Mouse (Mus musculus): ENCODE data around the gene Cfap69.
A peak's percentile ranks its signal among the peaks of the same experiment; 100 is the strongest.
"Not testable (repeated sequence)": the region's sequence is repeated elsewhere in the genome, so short reads cannot be mapped to it uniquely, and the experiment has no call there.

Gene Cfap69

DNA sequence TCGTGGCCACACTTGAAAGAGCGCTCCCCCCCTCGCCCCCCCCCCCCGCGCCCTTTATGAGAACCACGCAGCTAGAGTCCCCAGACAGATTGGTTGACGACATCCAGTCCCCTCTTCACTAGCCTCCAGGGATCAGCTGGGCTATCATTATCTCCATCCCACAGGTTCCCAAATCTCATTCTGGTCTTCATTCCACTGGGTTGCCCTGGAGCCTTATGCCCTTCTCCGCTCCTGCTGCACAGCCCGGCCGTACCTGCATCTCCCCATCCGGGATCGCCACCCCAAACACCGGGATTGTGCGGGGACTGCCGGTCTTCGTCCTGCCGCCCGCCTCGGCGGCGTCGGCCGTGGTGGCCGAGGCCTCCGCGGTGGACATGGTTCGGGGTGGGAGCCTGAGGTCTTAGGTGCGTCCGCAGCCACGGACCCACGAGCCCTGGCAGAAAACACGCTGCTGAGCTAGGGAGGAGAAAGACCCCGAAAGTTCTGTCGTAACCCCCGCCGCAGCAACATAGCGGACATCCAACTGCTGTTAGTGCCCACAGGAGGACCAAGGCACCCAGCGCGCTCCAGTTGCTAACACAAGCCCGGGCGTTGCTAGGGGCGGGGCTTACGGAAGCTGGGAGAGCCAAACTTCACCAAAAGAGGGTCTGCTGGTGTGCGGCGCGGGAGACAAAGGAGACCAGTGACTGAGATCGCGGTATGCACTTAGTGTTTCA lies at the start of gene Cfap69:
Gene Cfap69, minus strand, starts transcription at position 585 of the 716 bp plus-strand sequence.
- peak in 1 of 2 experiments; percentile 8 for DNase-seq

DNA sequence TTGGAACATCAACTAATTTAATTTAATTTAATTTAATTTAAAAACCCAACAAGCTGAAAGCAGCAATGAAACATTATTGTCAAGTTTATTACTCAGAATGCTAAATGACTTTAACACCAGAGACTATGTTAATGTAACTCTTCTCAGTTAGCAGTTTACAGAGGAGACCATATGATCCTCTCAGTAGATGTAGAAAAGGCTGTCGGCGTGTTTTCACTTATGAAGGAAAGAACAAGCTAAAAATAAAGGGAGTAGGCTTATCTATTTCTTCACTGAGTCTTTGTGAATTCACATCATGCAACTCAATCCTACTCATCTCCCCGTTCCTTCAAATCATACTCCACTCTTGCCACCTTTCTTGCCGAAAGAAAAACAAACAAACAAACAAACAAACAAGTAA lies 47.0 kb upstream of the Cfap69 start:
- no peak for DNase-seq

DNA sequence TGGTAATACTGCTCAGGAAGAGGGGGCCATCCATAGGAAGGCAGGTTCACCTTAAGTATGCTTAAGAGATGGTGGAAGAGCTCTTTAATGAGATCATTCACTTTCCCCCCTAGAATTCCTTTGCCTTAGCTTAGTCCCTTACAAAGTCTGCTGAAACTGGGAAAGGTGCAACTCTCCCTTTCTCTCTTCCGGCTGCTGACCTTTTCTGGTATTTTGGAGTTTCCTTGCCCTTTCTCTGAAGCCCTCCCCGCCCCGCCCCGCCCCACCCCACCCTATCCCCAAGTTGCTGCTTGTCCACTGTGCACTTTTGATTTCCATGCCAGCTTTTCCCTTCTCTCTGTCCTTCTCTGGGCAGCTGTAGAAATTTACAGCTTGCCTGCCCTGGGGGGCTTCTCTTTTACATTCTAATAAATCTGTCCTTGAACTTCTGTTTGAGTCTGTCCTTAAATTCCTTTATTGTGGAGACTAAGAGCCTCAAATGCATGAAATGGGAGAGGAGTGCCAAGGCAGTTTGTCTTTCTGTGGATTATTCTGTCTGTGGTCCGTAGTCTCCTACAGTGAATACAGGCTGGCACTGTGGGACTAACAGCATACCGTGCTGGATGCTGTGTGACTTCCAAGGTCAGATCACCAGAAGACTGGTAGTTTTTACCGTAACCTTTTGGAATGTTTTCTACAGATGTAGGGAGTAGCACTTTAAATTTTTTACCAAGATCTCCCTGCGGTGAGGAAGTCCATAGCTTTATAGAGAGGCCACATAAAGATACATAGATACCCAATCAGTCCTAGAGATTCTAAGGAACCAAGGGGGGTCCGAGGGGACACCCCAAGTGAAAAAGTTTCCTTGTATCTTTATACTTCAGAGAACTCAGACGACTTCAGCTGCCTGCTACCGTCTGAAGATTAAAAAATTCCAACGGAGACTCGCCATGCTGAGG lies 43.6 kb upstream of the Cfap69 start:
- DNase-seq = no peak

DNA sequence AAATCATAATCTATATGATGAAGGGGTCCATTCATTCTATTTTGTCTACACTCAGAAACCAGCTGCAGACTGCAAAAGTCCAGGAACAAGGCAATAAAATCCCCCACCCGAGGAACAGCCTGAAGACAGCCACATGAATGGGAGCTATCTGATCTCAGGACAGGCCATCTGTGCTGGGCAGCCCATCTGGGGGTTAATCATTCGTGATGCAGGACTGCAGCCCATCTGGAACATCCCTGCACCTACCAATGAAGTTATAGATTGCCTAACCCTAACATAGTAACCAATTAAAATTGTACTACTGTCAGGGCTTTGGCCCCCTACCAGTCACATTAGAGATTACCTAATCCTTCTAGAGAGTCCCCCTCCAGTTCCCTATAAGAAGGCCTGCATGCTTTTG lies 41.0 kb upstream of the Cfap69 start:
- DNase-seq = no peak

DNA sequence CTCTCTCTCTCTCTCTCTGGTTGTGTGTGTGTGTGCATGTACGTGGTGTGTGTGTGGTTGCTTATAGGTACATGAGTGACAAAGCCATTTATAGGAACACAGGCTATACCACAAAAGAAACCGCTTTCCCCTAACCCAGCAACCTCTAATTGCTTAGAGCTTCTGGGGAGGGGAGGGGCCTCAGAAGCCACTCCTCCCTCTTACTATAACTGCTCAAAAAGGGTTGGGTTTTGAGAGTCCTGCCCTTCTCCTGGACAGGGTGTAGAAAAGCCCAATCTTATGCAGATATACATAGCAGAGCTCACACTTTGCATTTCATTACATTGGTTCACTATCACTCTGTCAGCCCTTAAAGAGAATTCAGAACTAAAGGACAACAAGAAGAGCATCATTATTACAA lies 36.3 kb upstream of the Cfap69 start:
- DNase-seq = no peak

DNA sequence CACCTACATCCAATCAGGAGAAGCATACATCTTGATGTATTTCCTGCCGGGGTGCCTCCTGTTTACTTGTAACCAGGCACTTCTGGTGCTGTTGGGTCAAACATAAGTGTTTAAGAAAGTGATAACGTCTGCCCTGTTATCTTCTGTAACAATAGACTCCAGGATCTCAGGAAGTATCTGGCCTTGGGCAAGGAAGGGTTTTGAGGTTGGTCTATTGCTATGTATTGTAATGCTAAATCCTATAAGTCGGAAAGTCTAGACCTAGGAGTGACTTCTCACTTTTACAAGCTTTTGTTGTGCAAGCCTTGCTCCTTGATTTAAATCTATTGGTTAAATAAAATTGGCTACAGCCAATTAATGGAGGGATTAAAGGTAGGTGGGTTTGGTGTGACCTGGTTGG lies 34.8 kb upstream of the Cfap69 start:
- no peak for DNase-seq

DNA sequence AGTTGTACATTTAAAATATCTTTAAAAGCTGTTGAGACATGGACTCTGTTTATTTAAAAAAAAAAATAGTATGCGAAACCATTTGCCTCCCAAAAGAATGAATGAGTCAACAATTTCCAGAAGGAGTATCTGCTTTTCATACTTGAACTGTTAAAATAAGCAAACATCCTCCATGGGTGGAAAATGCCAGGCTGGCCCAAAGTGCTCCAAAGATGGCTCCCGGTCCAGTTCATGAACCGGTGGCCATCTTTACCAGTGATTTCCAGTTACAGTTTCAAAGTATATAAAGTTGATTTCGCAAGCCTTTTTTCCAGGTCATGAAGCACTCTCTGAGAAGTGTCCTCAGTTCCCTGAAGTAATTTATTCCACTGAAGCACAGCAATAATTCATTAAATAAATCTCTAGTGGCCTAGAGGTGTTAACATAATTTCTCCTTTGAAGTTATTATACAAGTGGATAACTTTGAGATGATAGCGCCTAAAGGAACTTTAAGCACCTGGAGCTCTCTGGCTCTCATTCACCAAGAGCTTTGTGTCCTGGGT lies 31.4 kb upstream of the Cfap69 start:
- no peak for DNase-seq

DNA sequence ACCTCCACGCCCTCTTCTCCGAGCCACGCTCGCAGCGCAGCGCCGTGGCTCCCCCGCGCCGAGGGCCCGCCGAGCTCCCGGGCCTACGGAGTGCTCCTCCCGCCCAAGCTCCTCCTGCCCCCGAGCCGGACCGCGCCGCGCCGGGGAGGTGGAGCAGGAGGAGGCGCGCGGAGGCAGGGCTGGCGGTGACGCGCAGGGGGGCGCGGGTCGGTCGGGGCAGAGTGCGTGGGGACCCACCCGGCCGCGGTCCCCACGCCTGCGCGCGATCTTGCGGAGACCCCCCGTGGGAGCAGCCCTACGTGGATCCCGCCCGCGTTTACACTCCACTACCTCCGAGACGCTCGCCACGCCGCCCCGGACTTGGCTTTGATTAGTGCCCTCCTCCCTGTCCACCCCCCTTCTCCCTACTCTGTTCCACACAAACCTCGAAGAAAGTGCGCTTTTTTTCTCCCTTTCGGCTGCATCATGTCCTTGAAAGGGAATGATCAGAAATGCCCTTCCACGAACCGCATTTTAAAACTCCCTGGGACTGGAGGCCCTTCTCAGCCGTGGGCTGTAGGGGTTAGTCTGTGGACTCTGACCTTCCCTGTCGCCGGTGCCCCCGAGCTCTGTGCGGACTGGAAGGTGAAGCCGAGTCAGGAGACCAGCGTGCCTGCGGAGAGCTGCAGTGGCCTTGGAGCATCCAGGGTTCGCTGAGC lies 30.1 kb upstream of the Cfap69 start, which contains the start of gene Steap2:
Gene Steap2, minus strand, starts transcription at position 623 of the 698 bp plus-strand sequence.
- no peak for DNase-seq

DNA sequence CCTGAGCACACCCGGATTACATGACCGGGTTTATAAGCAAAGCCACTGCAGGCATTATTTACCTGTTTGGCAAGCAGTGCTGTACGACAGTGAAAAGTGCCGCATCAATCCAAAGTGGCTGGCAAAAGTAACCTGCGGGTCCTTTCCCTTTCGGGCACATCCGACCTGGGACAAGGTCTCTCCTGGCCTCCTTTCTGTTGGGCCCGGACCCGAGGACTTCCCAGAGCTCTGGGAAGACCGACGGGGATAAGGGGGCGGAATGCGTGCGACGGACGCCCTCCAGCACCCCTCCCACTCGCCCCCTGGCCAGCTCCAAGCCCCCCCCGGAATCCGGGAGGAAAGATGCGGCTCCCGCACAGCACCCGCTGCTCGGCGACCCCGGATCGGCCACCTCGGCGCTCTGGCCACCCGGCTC lies 29.5 kb upstream of the Cfap69 start:
- DNase-seq = no peak

DNA sequence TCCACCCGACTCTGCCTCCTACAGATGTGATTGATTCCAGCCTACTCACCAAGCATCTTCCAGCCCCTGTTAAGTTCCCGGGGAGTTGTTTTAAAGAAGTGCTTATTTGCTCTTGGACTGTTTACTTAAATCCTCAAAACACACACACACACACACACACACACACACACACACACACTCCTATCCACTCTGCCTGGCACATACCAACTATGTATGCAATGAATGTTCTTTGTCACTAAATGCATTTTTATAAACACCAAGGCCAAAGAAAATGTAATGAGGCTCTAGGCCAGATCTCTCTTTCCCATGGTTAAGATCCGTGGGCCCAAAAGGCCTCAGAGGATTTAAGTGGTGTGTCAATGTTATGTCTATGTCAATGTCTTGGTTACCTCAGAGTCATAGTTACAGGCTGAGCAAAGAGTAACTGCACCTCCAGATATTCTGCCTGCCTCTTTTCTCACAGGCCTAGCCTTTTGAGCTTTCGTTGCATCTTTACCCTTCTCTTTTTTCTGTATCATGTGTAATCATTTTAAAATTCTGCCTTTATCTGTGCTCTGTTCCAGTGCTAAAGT lies 28.2 kb upstream of the Cfap69 start:
- DNase-seq = no peak

DNA sequence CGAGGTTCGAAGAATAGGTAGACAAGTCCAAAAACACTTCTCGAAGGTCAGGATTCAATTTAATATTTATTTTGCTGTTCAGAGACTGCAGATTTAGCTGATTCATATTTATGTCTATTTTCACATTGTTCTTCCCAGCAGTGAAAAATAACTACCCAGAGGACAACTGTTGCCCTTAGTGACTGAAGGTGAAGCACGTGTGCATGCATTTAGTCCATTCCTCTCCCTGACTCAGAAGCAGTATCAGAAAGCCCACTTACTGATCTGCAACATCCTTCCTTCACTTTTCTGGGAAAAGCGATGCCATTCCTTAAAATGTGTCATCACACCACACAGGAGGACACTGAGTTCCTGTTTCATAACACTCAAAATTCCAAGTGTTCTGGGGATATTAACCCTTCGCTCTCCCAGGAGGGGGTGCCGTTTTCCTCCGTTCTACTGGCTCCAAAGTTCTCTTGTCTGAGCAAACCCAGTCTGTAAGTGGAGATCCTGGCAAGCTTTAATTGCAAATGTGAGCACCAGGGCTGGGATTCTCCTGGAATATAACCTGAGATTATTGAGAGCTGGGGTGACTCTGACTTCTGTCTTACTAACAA lies 25.0 kb upstream of the Cfap69 start:
- no peak for DNase-seq

DNA sequence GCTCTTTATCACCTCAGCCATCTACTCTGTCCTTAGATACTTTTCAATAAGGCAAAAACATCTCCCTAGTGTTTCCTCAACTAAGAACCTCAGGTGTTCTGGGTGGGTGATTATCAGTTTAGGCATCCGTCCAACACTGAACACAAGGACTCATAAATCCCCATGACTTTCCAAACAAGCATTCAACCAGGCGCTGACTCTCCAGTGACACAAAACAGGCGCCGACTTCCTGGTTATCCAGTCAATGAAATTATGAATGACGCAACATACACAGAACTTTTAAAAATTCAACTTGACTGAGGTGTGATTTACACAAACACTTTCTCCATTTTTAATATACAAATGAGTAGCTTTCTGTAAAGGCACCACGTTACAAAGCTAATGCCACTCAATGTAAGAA lies 24.2 kb upstream of the Cfap69 start:
- no peak for DNase-seq

DNA sequence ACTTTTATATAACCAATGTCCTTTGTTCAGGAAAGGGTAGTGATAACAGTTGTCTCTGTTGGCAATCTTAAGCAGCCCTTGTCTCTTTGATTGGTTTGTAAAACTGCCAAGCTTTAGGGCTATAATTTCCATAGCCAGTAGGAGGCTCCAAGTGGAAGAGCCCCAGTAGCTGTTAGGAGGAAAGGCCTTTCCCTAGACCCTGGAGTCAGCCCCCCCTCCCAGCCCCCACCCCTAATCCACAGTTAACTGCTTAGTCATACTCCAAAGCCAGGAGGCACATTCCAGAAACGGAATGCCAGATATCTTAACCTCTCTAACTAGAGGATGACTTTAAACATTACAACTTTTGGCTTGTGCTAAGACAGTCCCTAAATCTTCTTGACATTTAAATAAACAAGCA lies 22.9 kb upstream of the Cfap69 start:
- no peak for DNase-seq

DNA sequence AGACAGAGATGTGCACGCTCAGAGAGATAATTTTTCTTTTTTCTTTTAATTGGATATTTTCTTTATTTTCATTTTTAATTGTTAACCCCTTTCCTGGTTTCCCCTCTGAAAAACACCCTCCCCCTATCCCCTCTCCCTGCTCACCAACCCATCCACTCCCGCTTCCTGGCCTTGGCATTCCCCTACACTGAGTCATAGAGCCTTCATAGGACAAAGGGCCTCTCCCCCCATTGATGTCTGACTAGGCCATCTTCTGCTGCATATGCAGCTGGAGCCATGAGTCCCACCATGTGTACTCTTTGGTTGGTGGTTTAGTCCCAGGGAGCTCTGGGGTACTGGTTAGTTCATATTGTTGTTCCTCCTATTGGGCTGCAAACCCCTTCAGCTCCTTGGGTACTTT lies 20.9 kb upstream of the Cfap69 start:
- not testable (repeated sequence) for DNase-seq

DNA sequence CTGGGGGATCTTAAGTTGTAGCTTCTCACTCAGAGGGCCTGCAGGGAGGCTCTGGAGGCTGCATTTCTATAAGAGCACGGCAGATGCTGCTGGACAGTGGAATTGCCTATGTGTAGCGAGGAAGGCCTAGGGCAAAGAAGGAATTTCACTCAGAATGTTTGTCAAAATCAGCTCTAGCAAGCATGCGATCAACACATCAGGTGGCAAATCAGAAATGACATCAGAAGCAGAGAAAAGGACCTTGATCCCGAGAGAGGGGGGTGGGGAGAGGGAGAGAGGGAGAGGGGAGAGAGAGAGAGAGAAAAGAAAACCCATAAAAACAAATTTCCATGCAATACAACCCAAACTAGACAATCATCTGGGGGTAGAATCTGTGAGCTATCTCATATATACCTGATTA lies 19.3 kb upstream of the Cfap69 start:
- DNase-seq = no peak

DNA sequence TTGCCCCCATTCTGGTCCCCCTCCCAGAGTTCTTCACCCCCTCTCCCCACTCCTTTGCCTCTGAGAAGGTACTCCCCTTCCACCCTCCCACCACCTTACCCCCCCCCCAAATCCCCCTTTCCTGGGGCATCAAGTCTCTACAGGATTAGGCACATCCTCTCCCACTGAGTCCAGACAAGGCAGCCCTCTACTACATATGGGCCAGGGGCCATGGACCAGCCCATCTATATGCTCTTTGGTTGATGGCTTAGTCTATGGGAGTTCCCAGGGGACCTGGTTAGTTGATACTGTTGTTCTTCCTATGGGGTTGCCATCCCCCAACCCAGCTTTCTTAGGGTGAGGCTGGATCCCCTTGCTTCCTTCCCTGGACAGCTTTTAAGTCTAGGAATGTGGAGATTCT lies 15.4 kb upstream of the Cfap69 start:
- DNase-seq = no peak

DNA sequence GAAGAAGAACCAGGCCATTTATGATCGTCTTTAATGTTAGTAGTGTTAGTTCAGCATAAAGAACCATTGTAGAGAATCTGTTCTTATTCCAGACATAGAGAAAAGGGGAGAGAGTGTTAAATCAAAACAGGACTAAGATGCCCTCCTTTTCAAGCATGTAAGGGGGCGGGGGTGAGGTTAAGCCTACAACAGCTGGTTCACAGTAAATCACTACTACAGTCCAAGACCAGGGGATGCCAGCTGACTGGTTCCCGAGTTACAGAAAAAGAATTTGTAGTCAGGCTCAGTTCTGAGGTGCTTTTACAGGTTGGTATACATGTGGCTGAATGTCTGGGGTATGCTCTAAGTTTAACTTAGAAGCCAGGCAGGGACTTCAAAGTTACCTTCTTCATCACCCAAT lies 12.0 kb upstream of the Cfap69 start:
- DNase-seq = no peak

DNA sequence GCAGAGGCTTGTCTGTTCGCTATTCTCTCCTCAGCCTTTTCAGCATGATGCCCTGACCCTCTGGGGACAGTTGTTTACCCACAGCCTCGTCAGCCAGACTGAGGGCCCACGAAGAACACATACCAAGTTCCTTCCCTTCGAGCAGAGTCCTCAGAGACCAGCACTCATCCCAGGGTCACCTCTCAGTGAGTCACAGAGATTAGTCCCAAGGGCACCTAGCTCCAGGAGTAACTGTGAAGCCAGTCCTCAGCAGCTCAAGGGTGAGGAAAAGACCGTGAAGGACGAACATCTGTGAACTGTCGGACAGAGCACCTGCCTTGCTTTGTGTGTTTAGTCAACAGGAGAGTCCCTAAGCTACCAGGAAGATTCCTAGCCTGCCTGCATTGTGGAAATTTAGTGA lies 4.9 kb upstream of the Cfap69 start:
- DNase-seq = no peak

DNA sequence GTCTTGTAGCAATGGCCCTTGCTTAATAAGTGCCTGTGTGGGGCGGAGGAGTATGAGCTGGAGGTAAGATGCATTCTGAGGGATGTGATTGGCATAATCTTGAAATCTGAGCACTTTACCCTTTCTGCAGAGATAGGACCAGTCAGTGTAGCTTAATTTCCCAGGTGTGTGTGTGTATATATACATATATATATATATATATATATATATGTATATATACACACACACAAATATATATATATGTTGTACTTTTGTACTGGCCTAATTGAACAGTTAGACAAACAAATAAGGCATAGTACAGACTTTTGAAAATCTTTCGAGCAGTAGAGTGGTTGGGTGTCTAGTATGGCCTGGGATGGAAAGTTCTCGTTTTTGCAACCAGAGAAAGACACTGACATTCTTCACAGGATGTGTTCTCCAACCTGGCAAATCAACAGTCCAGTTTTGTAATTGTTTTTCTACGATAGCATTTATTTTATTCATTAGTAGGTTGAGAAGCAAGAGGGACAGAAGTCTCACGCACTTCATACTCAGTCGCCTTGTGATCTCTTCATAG lies 410 bp upstream of the Cfap69 start:
- no peak for DNase-seq

DNA sequence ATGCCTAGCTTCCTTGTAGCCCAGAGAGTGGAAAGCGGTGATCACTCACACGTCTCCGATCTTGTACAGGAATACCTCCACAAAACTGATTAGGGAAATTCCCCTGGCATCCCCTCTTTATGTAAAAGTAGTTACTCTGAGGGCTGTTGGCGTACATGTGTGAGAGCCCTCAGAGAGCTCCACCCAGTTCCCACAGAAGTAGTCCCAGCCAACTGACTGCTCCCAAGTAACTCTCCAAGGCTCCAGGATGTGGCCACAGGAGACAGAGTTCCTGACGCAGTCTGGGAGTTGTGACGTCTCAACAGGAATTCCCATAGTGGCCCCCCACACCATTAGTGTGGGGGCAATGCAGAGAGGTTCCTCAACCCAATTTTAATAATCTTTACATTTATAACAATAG lies 982 bp downstream of the Cfap69 start:
- no peak for DNase-seq

DNA sequence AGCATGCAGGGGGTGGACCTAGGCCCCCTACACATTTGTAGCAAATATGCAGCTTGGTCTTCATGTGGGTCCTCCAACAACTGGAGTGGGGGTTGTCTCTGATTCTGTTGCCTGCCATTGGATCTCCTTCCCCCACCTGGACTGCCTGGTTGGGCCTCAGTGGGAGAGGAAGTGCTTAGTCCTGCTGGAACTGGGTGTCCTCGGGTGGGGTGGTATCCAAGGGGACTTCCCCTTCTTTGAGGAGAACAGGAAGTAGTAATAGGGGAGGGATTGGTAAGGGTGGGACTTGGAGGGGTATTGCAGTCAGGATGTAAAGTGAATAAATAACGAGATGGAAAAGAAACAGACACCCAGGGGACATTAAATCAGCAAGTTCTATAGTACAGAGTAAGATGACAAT lies 5.4 kb downstream of the Cfap69 start:
- no peak for DNase-seq

DNA sequence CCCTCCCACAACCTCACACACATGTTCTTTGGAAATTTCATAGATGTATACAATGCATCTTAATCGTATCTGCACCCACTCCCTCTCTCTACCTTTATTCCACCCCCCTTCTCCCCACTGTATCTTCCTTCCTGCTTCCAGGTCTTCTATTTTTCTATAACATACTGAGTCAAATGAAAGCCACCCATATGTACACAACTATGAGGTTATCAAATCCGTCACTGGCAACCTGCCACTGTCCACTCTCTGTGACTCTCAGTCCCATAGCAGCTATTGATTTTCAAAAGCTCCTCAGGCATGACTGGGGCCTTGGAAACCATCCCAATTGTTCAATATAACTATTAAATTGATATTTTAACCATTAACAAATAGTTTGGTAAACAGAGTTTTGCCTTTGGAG lies 6.1 kb downstream of the Cfap69 start:
- DNase-seq = no peak
